Mouse (Mus musculus): ENCODE measurements around the gene Gm773.
"Not testable (repeated sequence)": the region's sequence is repeated elsewhere in the genome, so short reads cannot be mapped to it uniquely, and the experiment has no call there.

Gene Gm773

DNA sequence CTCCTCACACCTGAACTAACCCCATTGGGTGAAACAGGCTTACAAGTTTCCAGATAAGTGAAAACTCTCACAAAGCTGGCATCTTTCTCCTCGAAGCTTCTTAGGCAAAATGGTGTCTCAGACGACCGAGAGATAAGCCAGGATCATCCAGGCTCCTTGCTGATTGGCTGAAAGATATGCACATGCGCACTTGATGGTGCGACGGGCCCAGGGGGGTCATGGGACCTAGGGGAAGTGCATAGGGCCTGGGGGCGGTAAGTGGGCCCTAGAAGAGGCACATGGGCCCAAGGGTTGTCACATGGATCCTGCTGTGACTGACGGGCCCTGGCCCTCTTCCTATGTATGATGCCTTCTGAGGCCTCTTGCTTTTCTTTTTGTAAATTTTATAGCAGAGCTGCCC is at the start of gene Gm773:
TSS of gene Gm773 (minus strand) at position 111 of the 400 bp plus-strand sequence.
- no peak for DNase-seq (ENCODE audit: low spot score)

DNA sequence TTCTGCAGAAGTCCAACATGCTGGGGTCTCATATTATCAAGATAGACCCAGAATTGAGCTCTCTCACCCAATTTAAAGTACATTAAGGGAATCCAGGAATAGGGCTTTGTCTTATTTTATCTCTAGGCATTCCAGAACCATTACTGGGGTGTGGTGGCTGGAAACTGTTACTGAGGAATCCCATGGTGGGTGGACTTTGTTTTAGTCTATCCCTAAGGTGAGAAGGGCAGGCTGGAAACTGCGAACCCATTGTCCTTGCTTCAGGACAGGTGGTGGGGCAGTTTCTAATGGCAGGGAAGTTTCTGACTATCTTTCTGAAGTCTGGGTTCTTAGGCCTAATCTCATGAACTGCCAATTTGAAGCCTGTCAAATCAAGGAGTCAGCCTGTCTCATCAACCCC is 26.2 kb downstream of the Gm773 start:
- DNase-seq (ENCODE audit: low spot score), result not testable (repeated sequence)

DNA sequence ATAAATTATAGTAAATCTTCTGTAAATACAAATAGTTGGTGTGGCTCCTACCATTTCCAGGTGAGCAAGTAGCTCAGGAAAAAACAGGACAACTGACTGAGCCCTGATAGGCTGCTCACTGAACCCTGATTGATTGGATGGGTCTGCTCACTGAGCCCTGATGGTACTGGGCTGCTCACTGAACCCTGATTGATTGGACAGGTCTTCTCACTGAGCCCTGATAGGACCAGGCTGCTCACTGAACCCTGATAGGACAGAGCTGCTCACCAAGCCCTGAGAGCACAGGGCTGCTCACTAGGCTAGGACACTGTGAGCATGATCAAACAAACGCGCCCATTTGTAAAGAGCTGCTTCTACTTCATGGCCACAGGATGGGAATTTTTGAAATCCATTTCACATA is 61.3 kb downstream of the Gm773 start:
- DNase-seq (ENCODE audit: low spot score), result no peak

Data from T-cell, adult 2 months (primary cell).